ENCODE assay signal across 8 mouse cellular contexts in genomic region chr17:56668384-56669144, GRCm38 (mm10). TPM values are rescaled to one million over a fixed set of nuclear protein-coding genes. Genes with fewer than 3 reads are reported as not detected.
DNase-seq lines count a peak whose midpoint lies in the region; ATAC-seq lines count a peak whose summit lies in the region.

No protein-coding gene starts in this region.

- no peaks in the 10 kb centered on the region for H3K9me3 ChIP-seq in hindbrain, embryonic 12.5 days (replicated peaks)

- no peak overlapping the region for H3K27ac ChIP-seq in hindbrain, embryonic 12.5 days

- H3K27me3 ChIP-seq in hindbrain, embryonic 12.5 days = peaks cover 20% of the 10 kb centered on the region

- peak overlapping the region; percentile 36 for H3K9ac ChIP-seq in hindbrain, embryonic 12.5 days

- H3K36me3 ChIP-seq in hindbrain, embryonic 12.5 days = no peaks in the 10 kb centered on the region

- ATAC-seq in hindbrain, embryonic 12.5 days (ENCODE audit: low FRiP score) = no peak

- WGBS in hindbrain, embryonic 12.5 days = 5% methylated on average over 31 of the region's 31 CpGs

- H3K4me2 ChIP-seq in hindbrain, embryonic 12.5 days (replicated peaks) = peak overlapping the region; percentile 63

- H3K4me3 ChIP-seq in hindbrain, embryonic 12.5 days = peak overlapping the region; percentile 32

- H3K4me1 ChIP-seq in hindbrain, embryonic 12.5 days = peaks cover 16% of the 10 kb centered on the region

- peak; percentile 83 for DNase-seq in MN1 (ENCODE audit: low spot score)
- DNase-seq in cerebellum, adult 9-10 months = peak; percentile 80
- DNase-seq in frontal cortex, postnatal 10 days (ENCODE audit: low spot score in 2 of 2) = peak; percentile 59 to 84
- peak; percentile 87 to 93 for DNase-seq in layer of hippocampus, postnatal 10 days (ENCODE audit: low spot score in 2 of 2)
- DNase-seq in lung, postnatal 10 days = peak; percentile 87
- peak; percentile 81 for DNase-seq in ovary, postnatal 36 days (ENCODE audit: low spot score)
- peak; percentile 87 for DNase-seq in thymus, postnatal 14 days

RNA-seq across cellular contexts. Expression of gene Ranbp3, which starts 4.5 kb away (rescaled TPM):
- 98.2 and 105 TPM in 2 replicates for polyA plus RNA-seq in hindbrain, embryonic 12.5 days (2016; fragmentation: Nextera tagmentation; extraction: Ambion mirVana)
- total RNA-seq in layer of hippocampus, postnatal 10 days (2021) = 10 to 100 TPM; 84.9 to 91.7 TPM

RNA-seq across cellular contexts. Expression of gene Catsperd, which starts 40.6 kb away (rescaled TPM):
- polyA plus RNA-seq in hindbrain, embryonic 12.5 days (2016; fragmentation: Nextera tagmentation; extraction: Ambion mirVana) = 0.74 and 0.98 TPM in 2 replicates
- total RNA-seq in layer of hippocampus, postnatal 10 days (2021) = 1 to 10 TPM in 1 of 2 experiments, under 1 TPM in 1; 0.87 to 1.3 TPM

RNA-seq across cellular contexts. Expression of gene Lonp1, which starts 41.9 kb away (rescaled TPM):
- polyA plus RNA-seq in hindbrain, embryonic 12.5 days (2016; fragmentation: Nextera tagmentation; extraction: Ambion mirVana) = 50.6 and 55.5 TPM in 2 replicates
- total RNA-seq in layer of hippocampus, postnatal 10 days (2021) = 10 to 100 TPM; 63.8 to 71.7 TPM

RNA-seq across cellular contexts. Expression of gene Ndufa11, which starts 49.0 kb away (rescaled TPM):
- polyA plus RNA-seq in hindbrain, embryonic 12.5 days (2016; fragmentation: Nextera tagmentation; extraction: Ambion mirVana) = 323 and 382 TPM in 2 replicates
- 100 to 1,000 TPM; 262 to 265 TPM for total RNA-seq in layer of hippocampus, postnatal 10 days (2021)

RNA-seq across cellular contexts. Expression of gene Vmac, which starts 49.3 kb away (rescaled TPM):
- polyA plus RNA-seq in hindbrain, embryonic 12.5 days (2016; fragmentation: Nextera tagmentation; extraction: Ambion mirVana) = 15.3 and 18.1 TPM in 2 replicates
- 10 to 100 TPM in 1 of 2 experiments, 1 to 10 TPM in 1; 9.7 to 12.5 TPM for total RNA-seq in layer of hippocampus, postnatal 10 days (2021)
